Mouse (Mus musculus) kidney, postnatal 4 days (tissue): ENCODE data around the gene Dbx1.

ENCODE experiments used
- DNase-seq, 2 experiments: peaks; one replicate each; pipeline ENCODE4 v3.0.0; 2021; ENCODE audit warnings: mixed read lengths in 2 of 2

Gene Dbx1

DNA sequence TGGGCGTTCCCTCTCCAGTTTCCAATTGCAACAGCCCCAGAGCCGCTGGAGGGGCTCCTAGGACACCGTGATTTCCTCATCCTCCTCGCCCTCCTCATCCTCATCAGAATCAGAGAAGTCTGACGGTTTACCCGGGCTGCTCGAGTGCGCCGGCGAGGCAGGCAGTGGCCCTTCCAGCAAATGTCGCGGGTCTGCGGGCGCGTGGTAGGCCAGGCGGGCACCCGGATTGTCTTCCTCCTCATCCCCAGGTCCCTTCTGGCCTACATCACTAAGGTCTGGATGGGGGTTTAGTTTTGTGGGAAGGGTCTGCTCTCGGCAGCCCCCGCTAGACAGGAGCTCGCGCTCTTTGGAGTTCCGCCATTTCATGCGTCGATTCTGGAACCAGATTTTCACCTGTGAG lies 4.3 kb downstream of the Dbx1 start:
- no peak for DNase-seq

DNA sequence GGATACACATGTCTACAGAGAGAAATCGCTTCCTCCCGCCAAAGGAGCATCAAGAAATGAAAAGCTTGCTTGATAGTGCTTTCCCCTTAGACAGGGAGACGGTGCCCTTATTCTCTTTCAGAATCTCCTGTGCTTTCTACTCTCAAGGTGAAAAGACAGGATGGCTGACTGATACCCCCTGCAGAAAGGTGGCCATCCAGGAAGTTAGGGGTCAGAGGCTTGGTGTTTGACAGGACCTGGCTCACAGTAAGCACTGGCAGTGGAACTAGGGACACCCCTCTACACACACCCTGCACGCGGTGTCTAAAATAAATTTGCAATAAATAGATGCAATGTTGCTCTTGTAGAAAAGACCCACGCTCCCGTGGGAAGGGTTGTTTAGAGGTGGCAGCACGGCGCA lies 4.8 kb downstream of the Dbx1 start:
- DNase-seq: no peak

DNA sequence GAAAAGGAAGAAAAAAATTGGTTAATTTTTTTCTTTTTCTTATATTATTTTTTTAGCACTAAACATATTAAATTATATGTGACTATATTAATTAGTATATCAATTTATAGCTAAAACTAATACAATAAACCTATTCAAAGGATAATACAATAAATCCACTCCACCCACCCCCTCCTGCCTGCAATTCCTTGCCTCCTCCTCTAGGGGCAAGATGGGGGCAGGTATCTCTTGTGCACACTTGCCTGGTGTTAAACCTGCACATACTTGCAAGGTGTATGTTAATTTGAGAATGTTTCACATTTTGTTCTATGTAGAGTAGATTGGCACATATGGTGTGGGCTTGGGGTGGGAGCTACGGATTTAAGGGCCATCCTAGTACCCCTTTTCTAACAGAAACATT lies 16.5 kb downstream of the Dbx1 start:
- no peak for DNase-seq

DNA sequence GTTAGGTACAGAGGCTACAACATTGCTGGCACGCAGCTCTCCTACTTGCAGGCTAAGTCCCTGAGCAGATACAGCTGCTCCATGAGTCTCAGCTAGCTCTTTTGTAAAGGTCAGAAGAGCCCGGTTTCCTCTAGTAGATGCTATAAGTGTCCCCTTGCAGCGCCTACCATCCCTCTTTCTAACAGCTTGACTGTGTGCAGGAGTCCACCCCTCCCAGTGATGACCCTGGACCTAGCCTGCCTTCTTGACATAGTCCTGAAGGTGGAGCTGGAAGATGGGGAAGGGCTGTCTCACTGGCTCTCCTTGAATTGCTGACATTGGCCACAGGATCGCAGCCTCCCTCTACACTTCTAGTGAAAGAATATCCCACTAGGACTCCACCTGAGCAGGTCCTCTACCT lies 19.6 kb downstream of the Dbx1 start:
- DNase-seq: no peak

DNA sequence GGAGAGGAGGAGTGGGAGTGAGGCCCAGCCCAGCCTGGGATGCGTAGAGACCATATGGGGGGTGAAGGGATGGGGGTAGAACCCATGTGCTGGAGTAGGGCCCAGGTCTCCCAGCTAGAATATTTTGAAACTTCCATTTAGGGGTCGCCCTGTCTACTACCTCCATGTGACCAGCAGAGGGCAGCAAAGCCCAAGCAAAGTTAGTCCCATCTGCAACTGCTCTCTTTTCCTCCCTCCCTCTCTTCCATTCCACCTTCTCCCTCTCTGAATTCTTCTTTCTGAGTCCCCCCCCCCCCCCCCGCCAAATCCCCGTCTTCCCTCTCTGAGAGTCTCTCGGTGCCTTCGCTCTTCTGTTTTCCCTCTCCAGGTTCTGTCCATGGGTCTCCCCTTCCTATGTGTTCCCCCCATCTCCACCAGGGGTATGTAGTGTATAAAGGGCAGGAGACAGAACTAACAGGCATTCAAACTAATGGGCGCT lies 20.4 kb downstream of the Dbx1 start:
- peak; percentile 82 to 83 for DNase-seq

DNA sequence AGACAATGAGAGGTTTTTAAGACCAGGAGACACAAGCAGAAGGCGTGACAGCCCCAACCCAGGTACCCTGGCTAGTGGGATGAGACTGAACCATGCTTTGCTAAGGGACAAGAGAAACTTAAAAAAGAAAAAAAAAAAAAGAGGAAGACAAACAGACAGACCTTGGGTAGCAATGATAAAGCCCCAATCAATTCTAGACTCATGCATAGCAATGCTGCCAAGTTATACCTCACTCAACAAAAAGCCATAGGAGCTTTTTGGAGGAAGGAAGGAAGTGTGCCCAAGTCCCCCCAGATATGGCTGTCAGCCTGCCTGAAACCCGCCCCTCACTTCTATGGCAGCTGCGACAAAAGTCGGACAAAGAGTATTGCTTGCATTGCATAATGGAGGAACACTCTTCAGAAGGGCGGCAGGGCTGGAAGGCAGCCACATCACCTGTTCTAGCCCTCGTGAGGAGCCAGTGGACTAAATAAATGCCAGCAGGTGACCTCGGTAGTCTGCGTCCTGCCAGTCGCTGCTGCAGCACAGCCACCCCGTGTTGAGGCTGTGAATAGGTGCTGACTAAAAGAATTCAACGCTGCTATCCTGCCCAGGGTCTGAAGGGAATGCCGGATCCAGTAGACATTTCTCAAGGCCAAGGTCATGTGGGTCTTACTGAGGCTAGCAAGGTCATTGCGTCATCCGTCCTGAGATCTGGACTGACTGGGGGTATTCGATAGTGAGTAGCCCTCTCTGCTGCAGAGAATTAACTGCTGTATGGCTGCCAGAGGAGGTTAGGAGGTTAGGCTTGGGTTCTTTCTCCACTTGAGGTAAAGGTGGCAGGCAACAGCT lies 31.5 kb downstream of the Dbx1 start:
- DNase-seq: no peak

DNA sequence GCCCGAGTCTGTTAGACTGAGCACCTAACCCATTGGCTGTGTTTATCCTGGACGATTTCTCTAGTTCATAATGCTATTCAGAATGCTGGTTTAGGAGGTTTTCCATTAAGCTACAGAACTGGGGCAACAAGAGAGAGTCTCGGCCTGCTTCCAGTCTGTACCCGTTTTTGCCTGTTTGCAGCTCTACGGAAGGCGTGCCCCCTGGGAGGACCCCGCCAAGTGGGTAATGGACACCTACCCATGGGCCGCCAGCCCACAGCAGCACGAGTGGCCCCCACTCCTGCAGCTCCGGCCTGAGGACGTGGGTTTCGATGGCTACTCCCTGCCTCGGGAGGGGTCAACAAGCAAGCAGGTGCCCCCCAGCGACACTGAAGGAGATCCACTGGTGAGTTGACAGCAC lies 32.4 kb downstream of the Dbx1 start:
- no peak for DNase-seq

DNA sequence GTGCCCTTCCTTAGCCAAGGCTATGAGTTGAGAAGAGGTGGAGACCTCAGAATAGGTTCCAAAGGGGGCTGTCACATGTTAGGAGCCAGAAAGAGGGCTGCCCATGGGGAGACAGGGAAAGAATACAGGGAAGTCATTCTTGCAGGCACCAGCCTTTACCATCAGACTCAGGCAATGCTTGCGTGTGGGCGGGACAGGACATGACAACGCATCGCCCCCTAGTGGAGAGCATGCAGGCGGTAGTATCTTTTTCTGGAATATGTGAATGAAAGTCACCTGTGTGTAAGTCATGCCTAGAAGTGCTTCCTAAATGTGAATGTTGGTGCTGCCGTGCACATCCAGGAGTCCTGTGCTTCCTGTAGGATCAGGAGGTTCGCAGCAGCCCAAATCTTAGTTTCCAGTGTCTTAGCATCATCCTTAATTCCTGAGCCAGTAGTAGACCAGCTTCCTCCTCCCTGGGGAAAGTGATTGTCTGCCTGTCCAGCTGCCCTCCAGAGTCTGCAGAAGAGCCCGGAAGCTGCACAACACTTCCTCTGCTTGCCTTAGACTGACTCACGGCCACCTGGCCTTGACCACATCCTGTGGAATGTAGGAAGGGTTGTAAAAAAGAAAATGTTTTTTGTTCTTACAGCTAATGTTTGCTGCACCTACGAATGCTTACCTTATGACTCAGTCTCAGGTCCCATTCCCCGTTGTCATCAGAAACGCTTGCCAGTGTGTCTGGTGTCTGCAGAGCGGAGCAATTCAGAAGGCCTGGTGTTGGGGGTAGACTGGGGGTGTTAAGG lies 35.3 kb downstream of the Dbx1 start:
- peak; percentile 81 to 86 for DNase-seq

DNA sequence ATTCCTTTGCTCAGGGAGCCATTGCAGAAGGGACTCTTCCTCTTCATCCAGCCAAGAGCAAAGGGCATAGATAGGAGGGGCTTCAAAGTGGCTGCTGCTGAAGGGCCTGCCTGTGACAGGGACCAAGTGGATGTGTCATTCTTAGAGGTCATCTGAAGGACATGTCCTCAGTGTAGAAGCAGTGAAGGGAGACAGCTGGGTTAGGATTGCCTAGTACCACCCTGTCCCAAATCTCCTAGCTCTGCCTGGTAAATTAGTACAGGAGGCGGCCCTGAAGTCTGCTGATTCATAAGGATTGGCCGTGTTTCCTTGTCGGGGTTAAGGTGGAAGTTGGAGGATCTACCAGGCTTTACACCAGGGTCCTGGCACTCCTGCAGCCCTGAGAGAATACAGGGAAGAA lies 36.7 kb downstream of the Dbx1 start:
- no peak for DNase-seq

DNA sequence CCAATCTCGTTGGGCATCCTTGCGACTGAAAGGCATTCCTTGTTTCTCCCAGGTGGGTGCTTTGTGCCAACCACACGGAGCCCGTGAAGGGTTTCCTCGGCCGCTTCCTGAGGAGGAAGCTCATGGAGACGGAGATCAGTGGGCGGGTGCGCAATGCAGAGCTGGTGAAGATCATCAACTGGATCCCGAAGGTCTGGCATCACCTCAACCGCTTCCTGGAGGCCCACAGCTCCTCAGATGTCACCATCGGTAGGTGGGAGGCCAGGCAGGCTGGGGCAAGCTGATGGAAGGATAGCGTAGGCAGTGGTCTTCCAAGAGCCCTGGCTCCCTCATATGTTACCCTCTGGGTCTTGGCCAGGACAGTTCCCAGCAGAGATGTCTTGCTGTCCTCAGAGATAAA lies 38.4 kb downstream of the Dbx1 start:
- no peak for DNase-seq

DNA sequence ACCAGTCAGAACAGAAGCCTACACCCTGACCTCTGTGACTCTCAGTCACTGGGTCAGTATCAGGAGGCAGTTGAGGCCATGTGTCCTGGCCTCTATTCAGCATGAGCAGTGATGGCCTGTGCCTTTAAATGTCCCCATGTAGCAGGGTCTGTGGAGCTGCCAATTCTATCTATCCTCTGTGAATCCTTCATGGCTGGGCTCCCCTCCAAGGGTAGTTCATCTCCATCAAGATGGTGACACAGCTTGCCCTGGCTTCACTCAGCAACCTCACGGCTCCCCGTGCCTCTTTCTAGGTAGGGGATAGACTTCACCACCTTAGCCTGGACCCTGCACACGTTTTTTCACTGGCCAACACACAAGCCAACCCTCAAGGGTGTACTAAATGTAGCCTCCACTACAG lies 38.9 kb downstream of the Dbx1 start:
- no peak for DNase-seq

DNA sequence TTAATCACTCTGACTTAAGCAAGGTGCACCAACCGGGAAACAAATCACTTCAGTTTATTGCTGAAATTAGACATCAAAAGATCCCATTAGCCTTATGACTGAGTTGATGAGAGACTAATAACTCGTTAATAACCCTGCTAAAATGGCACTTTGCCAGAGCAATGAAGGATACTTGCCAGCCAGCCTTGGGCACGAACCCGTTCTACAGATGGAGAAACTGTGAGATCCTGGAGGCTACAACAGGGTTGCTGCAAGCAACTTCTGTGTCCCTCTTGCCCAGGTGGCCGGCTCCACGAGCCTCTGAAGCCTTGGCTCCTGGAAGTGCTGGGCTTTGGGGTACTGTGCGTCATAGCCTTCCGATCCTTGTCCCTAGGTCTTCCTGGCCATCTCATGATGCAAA lies 47.0 kb downstream of the Dbx1 start:
- DNase-seq: no peak

DNA sequence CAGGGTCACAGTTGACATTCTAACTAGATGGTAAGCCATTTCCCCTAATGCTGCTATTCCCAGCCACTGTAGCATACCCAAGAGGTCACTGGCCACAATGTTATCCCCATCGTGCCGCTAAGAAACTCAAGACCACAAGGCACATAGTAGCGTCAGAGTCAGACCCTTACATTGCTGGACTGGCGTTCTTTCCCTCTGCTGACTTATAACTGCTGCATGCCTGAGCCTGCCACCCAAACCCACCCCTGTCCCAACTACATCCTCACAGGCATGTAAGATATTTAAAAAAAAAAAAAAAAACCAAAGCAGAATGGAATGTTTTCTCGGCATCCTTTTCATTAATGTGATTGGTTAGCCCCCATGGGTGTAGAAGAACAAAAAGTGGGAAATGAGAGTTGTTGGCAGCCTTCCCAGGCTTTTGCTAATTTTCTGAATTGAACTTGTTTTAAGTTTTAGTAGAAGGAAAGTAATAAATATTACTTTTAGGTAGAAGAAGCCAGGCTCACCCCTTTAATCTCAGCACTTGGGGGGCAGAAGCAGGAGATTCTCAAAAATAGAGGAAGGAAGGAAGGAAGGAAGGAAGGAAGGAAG lies 50.0 kb downstream of the Dbx1 start:
- DNase-seq: no peak

DNA sequence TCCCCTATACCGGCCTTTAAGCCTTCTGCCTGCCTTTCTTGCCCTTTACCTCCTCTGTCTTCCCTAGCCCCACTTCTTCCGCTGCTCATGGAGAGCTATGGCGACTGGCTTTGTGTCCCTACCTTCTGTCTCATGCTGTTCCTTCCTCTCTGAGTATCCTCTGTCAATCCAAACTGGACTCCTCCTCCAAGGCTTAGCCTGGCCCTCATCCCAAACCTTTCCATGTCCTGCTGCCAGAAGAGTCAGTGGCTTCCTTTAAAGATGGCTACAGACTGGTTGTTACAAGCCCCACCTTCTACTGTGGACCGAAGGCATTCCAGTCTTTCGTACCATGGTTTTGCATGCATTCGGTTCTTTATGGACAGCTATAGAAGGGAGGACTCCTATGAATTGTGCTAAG lies 53.5 kb downstream of the Dbx1 start:
- DNase-seq: no peak

DNA sequence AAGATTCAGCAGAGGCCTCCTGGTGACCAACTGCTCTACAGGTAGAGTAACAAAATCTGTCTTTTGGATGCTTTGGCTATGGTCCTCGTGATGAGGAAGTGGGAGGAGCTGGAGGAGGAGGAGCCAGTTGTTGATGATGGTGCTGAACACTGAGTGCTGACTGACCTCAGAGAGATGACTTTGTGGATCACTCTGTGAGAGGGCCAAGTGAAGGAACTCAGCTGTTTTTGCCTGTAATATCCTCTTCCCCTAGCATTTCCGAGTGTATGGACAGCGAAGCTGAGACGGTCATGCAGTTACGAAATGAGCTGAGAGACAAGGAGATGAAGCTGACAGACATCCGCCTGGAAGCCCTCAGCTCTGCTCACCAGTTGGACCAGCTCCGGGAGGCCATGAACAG lies 54.1 kb downstream of the Dbx1 start:
- no peak for DNase-seq

DNA sequence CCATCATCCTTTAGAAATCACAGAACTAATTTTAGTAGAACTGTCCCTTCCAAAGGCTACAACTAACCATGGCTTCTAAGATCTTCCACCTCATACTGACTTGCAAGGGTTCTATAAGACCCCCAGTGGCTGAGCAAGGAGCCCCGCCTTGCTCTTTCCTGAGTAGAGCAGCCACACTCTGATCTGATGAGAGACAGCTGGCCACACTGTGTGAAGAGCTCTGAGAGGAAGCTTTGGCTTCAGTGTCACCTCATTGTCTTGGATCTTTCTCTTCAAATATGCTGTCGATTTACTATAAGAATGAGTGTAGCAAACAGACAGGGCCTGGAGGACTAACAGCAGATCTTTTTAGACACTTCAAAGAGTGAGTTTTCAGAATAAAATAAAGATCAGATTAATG lies 54.7 kb downstream of the Dbx1 start:
- no peak for DNase-seq
